Mouse (Mus musculus): ENCODE data around the gene Atp6v0a2.

- TF ChIP-seq POLR2A (IDR thresholded peaks at IDR 0.05; ENCODE audit: low read depth, low read length), result no peak
- no peak for TF ChIP-seq CTCF (conservative IDR thresholded peaks at IDR 0.05; ENCODE audit: insufficient read depth, insufficient read length, low read depth, low read length)
Observed at GRCm38 (mm10) chr5:124618711-124619110, 9.7 kb upstream of the Atp6v0a2 start.
